Comparison of ENCODE assay signal across 9 mouse cellular contexts in the genomic region with DNA sequence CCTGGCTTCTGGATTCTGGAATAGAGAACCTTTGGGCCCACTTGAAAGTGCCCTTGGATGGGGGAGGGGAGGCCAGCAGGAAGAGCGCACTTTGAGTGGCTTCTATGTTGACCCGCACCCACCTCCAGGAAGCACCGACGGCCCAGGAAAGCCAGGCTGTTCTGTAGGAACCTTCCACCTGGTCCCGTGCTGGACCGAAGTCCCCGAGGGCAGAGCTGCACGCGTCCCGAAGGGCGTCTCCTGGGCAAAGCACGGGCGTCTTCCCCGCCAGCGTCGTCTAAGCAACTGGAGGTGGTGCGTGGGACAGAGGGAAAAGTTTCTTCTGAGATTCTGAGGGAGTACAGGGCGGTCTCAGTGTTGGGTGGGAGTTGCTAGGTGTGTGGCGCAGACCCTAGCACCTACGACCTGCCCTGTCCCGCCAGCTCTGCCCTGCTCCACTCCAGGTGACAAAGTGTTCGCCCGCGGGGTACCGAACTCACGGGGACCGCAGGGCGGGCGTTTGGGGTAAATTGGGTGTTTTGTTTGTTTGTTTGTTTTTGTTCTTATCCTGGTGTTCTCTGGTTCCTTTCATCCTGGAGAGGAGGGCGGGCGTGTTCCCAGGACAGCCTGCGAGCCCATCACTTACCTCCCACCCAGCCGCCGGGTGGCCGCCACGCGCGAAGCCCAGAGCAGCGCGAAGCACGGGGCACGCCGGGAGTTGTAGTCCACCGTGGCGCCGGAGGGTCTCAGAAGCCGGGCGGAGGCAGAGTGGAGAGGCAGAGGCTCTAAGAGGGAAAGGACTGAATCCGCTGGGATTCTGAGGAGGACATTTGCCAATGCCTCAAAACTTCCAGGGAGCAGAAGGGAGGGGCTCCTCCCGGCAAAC. TPM values are rescaled to one million over a fixed set of nuclear protein-coding genes. Genes with fewer than 3 reads are reported as not detected.
A peak's percentile ranks its signal among the peaks of the same experiment; 100 is the strongest.
DNase-seq lines count a peak whose midpoint lies in the region; ATAC-seq lines count a peak whose summit lies in the region.
"Had no signal": no experiment of that assay in that cellular context is flagged by ENCODE, and none has a peak within 500 bp of the region (broad histone marks: within the 10 kb centered on the region; RNA-seq: fewer than 3 reads in every experiment).

A gene (minus strand): TSS at position 782 of the 865 bp plus-strand sequence.

- intact Hi-C loops in heart, postnatal 10 days (cut with DNase I) = loop anchor here (5.0 kb wide), 2 partner anchors 97 to 118 kb away; no protein-coding TSS in a partner anchor

- no peak within 1 kb of the TSS for H3K27ac ChIP-seq in forebrain, embryonic 13.5 days
- no peak within 1 kb of the TSS for H3K27ac ChIP-seq in lung, embryonic 15.5 days

- H3K4me3 ChIP-seq in forebrain, embryonic 13.5 days = peak within 1 kb of the TSS; percentile 45
- peak within 1 kb of the TSS; percentile 51 for H3K4me3 ChIP-seq in lung, embryonic 15.5 days

- H3K27me3 ChIP-seq in forebrain, embryonic 13.5 days = peaks cover 15% of the 10 kb centered on the region
- no peaks in the 10 kb centered on the region for H3K27me3 ChIP-seq in lung, embryonic 15.5 days

- ATAC-seq in forebrain, embryonic 13.5 days = peak; percentile 95
- ATAC-seq in lung, embryonic 15.5 days (ENCODE audit: borderline replicate concordance, extremely low read depth, low FRiP score, low TSS enrichment) = peak; percentile 90

- no peaks in the 10 kb centered on the region for H3K36me3 ChIP-seq in forebrain, embryonic 13.5 days (ENCODE audit: poor library complexity, severe bottlenecking)
- H3K36me3 ChIP-seq in lung, embryonic 15.5 days = no peaks in the 10 kb centered on the region

- H3K4me1 ChIP-seq in forebrain, embryonic 13.5 days = peaks cover 22% of the 10 kb centered on the region
- peaks cover 10% of the 10 kb centered on the region for H3K4me1 ChIP-seq in lung, embryonic 15.5 days

- H3K4me2 ChIP-seq in forebrain, embryonic 13.5 days = peak within 1 kb of the TSS; percentile 78
- H3K4me2 ChIP-seq in lung, embryonic 15.5 days = peak within 1 kb of the TSS; percentile 84

- WGBS in forebrain, embryonic 13.5 days = 4% methylated on average over 50 of the region's 50 CpGs
- 1% methylated on average over 50 of the region's 50 CpGs for WGBS in lung, embryonic 15.5 days

- peak within 1 kb of the TSS; percentile 32 for H3K9ac ChIP-seq in forebrain, embryonic 13.5 days
- H3K9ac ChIP-seq in lung, embryonic 15.5 days = peak within 1 kb of the TSS; percentile 37

- peak; percentile 17 to 42 for DNase-seq in urinary bladder, adult 18-20 months (ENCODE audit: low spot score in 2 of 2)
- DNase-seq in urinary bladder, postnatal 10 days (ENCODE audit: low spot score) = no peak
- peak; percentile 78 to 82 for DNase-seq in heart, postnatal 10 days
- peak; percentile 41 to 54 for DNase-seq in kidney, postnatal 25 days
- DNase-seq in ovary, adult 18-20 months (ENCODE audit: low spot score) = peak; percentile 20
- DNase-seq in thymus, postnatal 25 days = peak; percentile 65

- H3K9me3 ChIP-seq in forebrain, embryonic 13.5 days (replicated peaks) = no peaks in the 10 kb centered on the region
- no peaks in the 10 kb centered on the region for H3K9me3 ChIP-seq in lung, embryonic 15.5 days

RNA-seq across cellular contexts. Expression of the gene that starts here (rescaled TPM):
- 0.48 and 1.0 TPM in 2 replicates for polyA plus RNA-seq in forebrain, embryonic 13.5 days (2015; fragmentation: Nextera tagmentation; extraction: Ambion mirVana)
- total RNA-seq in heart, postnatal 10 days (2021) = 1 to 10 TPM; 1.8 TPM
- polyA plus RNA-seq in lung, embryonic 15.5 days (2015; fragmentation: Nextera tagmentation; extraction: Ambion mirVana) = 1.1 and 1.2 TPM in 2 replicates
- total RNA-seq: neutrophil, adult 5-6 weeks had no signal
